Mouse (Mus musculus) stomach, postnatal 0 days (tissue): ENCODE data around the gene Gm8947.

Experiments used
- CTCF ChIP-seq: IDR thresholded peaks from 2 replicates; pipeline ENCODE4 v1.5.1; 2016; ENCODE audit warnings: antibody characterized with exemption, low read depth, mild to moderate bottlenecking, moderate library complexity
- EP300 ChIP-seq: optimal IDR thresholded peaks from 2 replicates; pipeline ENCODE3; 2016; ENCODE audit warnings: antibody characterized with exemption

- TF ChIP-seq CTCF = no peak
- TF ChIP-seq EP300 = no peak
These were observed 36.0 kb upstream of the Gm8947 start for GRCm38 (mm10) chr1:151156129-151156528.
